Mouse (Mus musculus) CH12.LX (cell line): ENCODE results near the gene Rpe65. TPM values are rescaled to one million over a fixed set of nuclear protein-coding genes. Genes with fewer than 3 reads are reported as not detected.

Experiments
- DNase-seq: peaks from one replicate; pipeline ENCODE4 v3.0.0-alpha.2; 2013; ENCODE audit errors: extremely low read depth
- H3K27ac ChIP-seq: 2 replicates; pipeline ENCODE4 v1.5.1; 2012; ENCODE audit warnings: low read depth, mild to moderate bottlenecking, control low read depth, moderate library complexity; ENCODE audit not compliant: insufficient read depth
- H3K27me3 ChIP-seq: replicated peaks from 2 replicates; pipeline ENCODE3; 2012; ENCODE audit warnings: inconsistent platforms
- H3K36me3 ChIP-seq, 2 experiments: replicated peaks in 1 of 2; 2 replicates each; pipeline versions ENCODE3 to v1.6.1; 2012; ENCODE audit warnings: inconsistent platforms in 1 of 2, low read length in 1 of 2, mild to moderate bottlenecking in 1 of 2, mixed read lengths in 1 of 2, moderate library complexity in 1 of 2; ENCODE audit not compliant: control insufficient read depth in 1 of 2, insufficient read depth in 1 of 2
- H3K4me1 ChIP-seq, 2 experiments: 2 replicates each; pipeline ENCODE4 v1.6.1; 2012; ENCODE audit warnings: inconsistent platforms in 1 of 2, moderate library complexity in 1 of 2; ENCODE audit not compliant: insufficient read depth in 2 of 2, control insufficient read depth in 1 of 2
- H3K4me2 ChIP-seq: 2 replicates; pipeline ENCODE4 v1.6.1; 2012; ENCODE audit warnings: low read depth, mild to moderate bottlenecking, control low read depth; ENCODE audit not compliant: poor library complexity, insufficient read depth, severe bottlenecking
- H3K4me3 ChIP-seq, 3 experiments: fragments of 150-350 bp in 1 of 3; sonication (generic) in 1 of 3; replicated peaks in 1 of 3; 2 replicates each; pipeline versions ENCODE3 to v1.5.1; 2011 to 2012; ENCODE audit warnings: low read depth in 2 of 3, low read length in 2 of 3, mild to moderate bottlenecking in 2 of 3, moderate library complexity in 2 of 3, control low read depth in 1 of 3, improper control_type of control experiment in 1 of 3, inconsistent platforms in 1 of 3, mixed read lengths in 1 of 3; ENCODE audit not compliant: poor library complexity in 1 of 3
- H3K79me2 ChIP-seq: replicated peaks from 2 replicates; pipeline ENCODE4 v1.6.1; 2012; ENCODE audit warnings: mild to moderate bottlenecking, moderate library complexity; ENCODE audit not compliant: control insufficient read depth, poor library complexity, insufficient read depth, severe bottlenecking; ENCODE audit errors: extremely low read depth
- H3K9ac ChIP-seq: 2 replicates; pipeline ENCODE4 v1.6.1; 2012; ENCODE audit warnings: low read depth, mild to moderate bottlenecking, control low read depth, moderate library complexity; ENCODE audit not compliant: insufficient read depth
- H3K9me3 ChIP-seq: replicated peaks from 2 replicates; pipeline ENCODE3; 2012; ENCODE audit warnings: low read length, inconsistent platforms, mixed read lengths
- CHD1 ChIP-seq: IDR thresholded peaks from 2 replicates; pipeline ENCODE4 v1.6.1; 2012; ENCODE audit warnings: low read depth, low read length, improper control_type of control experiment, inconsistent platforms
- CHD2 ChIP-seq: IDR thresholded peaks from 2 replicates; pipeline ENCODE4 v1.6.1; 2011; ENCODE audit warnings: low read length, improper control_type of control experiment
- CTCF ChIP-seq, 2 experiments: IDR thresholded peaks in 1 of 2; conservative IDR thresholded peaks in 1 of 2; 2 replicates each; pipeline ENCODE4 v1.5.1; 2011 to 2012; ENCODE audit warnings: low read depth in 2 of 2, low read length in 2 of 2, improper control_type of control experiment in 1 of 2, inconsistent platforms in 1 of 2, mild to moderate bottlenecking in 1 of 2, moderate library complexity in 1 of 2
- ELF1 ChIP-seq: IDR thresholded peaks from 2 replicates; pipeline ENCODE4 v1.6.1; 2014; ENCODE audit warnings: low read depth, mild to moderate bottlenecking, inconsistent platforms, low read length, improper control_type of control experiment
- EP300 ChIP-seq: IDR thresholded peaks from 2 replicates; pipeline ENCODE4 v1.6.1; 2011; ENCODE audit warnings: low read length, improper control_type of control experiment
- KAT2A ChIP-seq: IDR thresholded peaks from 2 replicates; pipeline ENCODE4 v1.6.1; 2012; ENCODE audit warnings: low read length, improper control_type of control experiment, inconsistent platforms; ENCODE audit not compliant: insufficient replicate concordance
- MAFK ChIP-seq: IDR thresholded peaks from 2 replicates; pipeline ENCODE4 v1.6.1; 2011; ENCODE audit warnings: low read length, improper control_type of control experiment; ENCODE audit not compliant: insufficient replicate concordance
- MEF2A ChIP-seq: IDR thresholded peaks from 2 replicates; pipeline ENCODE4 v1.6.1; 2014; ENCODE audit warnings: low read depth, mild to moderate bottlenecking, inconsistent platforms, low read length, improper control_type of control experiment, borderline replicate concordance
- NRF1 ChIP-seq: IDR thresholded peaks from 2 replicates; pipeline ENCODE4 v1.6.1; 2014; ENCODE audit warnings: low read depth, mild to moderate bottlenecking, inconsistent platforms, low read length, improper control_type of control experiment, moderate library complexity
- POLR2A ChIP-seq: IDR thresholded peaks from 2 replicates; pipeline ENCODE4 v1.6.1; 2011; ENCODE audit warnings: low read depth, mild to moderate bottlenecking, improper control_type of control experiment, low read length
- RAD21 ChIP-seq: IDR thresholded peaks from 2 replicates; pipeline ENCODE4 v1.6.1; 2011; ENCODE audit warnings: low read depth, mild to moderate bottlenecking, low read length, improper control_type of control experiment, moderate library complexity
- RCOR1 ChIP-seq: conservative IDR thresholded peaks from 2 replicates; pipeline ENCODE4 v1.6.1; 2012; ENCODE audit warnings: low read depth, mild to moderate bottlenecking, inconsistent platforms, low read length, improper control_type of control experiment
- TCF12 ChIP-seq: IDR thresholded peaks from 2 replicates; pipeline ENCODE4 v1.6.1; 2014; ENCODE audit warnings: low read depth, mild to moderate bottlenecking, inconsistent platforms, low read length, improper control_type of control experiment
- USF1 ChIP-seq: IDR thresholded peaks from 2 replicates; pipeline ENCODE4 v1.6.1; 2014; ENCODE audit warnings: low read depth, mild to moderate bottlenecking, inconsistent platforms, low read length, improper control_type of control experiment
- USF2 ChIP-seq: conservative IDR thresholded peaks from 2 replicates; pipeline ENCODE4 v1.6.1; 2011; ENCODE audit warnings: low read depth, low read length, improper control_type of control experiment
- ZC3H11A ChIP-seq: IDR thresholded peaks from 2 replicates; pipeline ENCODE4 v1.6.1; 2012; ENCODE audit warnings: low read depth, mild to moderate bottlenecking, inconsistent platforms, low read length, improper control_type of control experiment
- ZKSCAN1 ChIP-seq: IDR thresholded peaks from 2 replicates; pipeline ENCODE4 v1.6.1; 2012; ENCODE audit warnings: low read depth, inconsistent platforms, low read length, improper control_type of control experiment, borderline replicate concordance
- ZMIZ1 ChIP-seq: IDR thresholded peaks from 2 replicates; pipeline ENCODE4 v1.6.1; 2012; ENCODE audit warnings: low read depth, mild to moderate bottlenecking, inconsistent platforms, low read length, improper control_type of control experiment
- ZNF384 ChIP-seq: IDR thresholded peaks from 2 replicates; pipeline ENCODE4 v1.6.1; 2012; ENCODE audit warnings: low read depth, low read length, improper control_type of control experiment, inconsistent platforms
- dilution Hi-C: fragments of 300-500 bp; cut with MboI; formaldehyde crosslinking; loops from 2 replicates; pipeline ENCODE4 v1.14.3; 2020; ENCODE audit warnings: low sequenced_read_pairs; ENCODE audit not compliant: extremely low pct_unique_long_range_greater_than_20kb, extremely low pct_ligation_motif_present
- in situ Hi-C: fragments of 300-500 bp; cut with MboI; formaldehyde crosslinking; loops from 3 replicates; pipeline ENCODE4 v1.14.3; 2019; ENCODE audit warnings: low sequenced_read_pairs, low pct_ligation_motif_present, low pct_unique_long_range_greater_than_20kb, mixed read lengths
- polyA plus RNA-seq: library from polyadenylated mRNA; unstranded; fragments of >175 nt; gene quantifications from 2 replicates; pipeline ENCODE4 v1.2.1, GENCODE M21; 2012; ENCODE audit warnings: low read depth; ENCODE audit not compliant: insufficient read length
- total RNA-seq, 2 experiments: library from RNA; depleted of rRNA; stranded (reverse); fragments of 300-350 nt in 1 of 2; fragments of >200 nt in 1 of 2; gene quantifications; 2 replicates each; pipeline ENCODE4 v1.2.3; 2012 to 2014

Rpe65 gene
- total and polyA plus RNA-seq, 3 experiments: not detected

DNA sequence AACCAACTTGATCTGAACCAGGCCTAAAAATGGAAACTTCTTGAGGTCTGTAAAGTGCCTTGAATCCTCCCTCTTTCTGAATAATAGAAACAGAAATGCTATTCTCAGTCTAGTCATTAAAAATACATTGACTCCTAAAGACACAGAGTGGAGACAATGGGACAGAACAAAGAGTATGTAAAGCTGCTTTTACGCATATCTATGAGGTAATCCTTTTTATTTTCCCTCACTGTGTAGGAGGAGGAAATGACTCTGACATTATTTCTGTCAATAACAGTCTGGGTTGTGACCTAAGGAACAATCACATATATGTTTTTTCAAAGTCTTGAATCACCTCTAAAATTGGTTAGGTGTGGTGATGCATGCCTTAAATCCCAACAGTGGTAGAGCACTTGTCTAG, 16.0 kb downstream of the Rpe65 start:
- in situ Hi-C loops: no loop called here
- H3K4me2 ChIP-seq: no peak overlapping the region
- dilution Hi-C loops: no loop called here
- no peak overlapping the region for H3K4me3 ChIP-seq
- TF ChIP-seq ZNF384: no peak
- no peak for TF ChIP-seq NRF1
- TF ChIP-seq TCF12: no peak
- no peak for TF ChIP-seq CHD1
- TF ChIP-seq ZMIZ1: no peak
- no peak for TF ChIP-seq ZKSCAN1
- H3K27me3 ChIP-seq: peaks cover 1% of the 10 kb centered on the region
- H3K27ac ChIP-seq: no peak overlapping the region
- H3K9ac ChIP-seq: no peak overlapping the region
- no peaks in the 10 kb centered on the region for H3K9me3 ChIP-seq
- no peak for DNase-seq
- no peaks in the 10 kb centered on the region for H3K36me3 ChIP-seq
- H3K4me1 ChIP-seq: no peaks in the 10 kb centered on the region
- no peaks in the 10 kb centered on the region for H3K79me2 ChIP-seq

DNA sequence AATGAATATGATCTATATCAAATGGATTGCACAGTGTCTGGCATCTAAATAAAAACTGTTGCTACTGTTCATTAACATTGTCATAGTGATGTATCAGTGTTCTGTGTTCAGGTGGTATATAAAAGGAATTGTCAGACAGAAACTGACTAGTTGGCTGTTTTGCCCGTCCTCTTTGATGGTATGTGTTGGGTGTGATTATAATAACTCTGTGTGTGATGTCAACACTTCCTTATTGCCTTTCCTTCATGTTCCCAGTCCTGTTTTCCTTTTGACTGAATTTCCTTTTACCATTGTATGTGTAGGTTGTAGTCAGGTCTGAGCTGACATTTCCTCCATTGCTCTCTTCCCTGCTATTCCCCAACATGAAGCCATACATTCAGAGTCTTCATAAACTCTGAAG, 22.1 kb downstream of the Rpe65 start:
- TF ChIP-seq MAFK: no peak
- TF ChIP-seq ELF1: no peak
- no peak for TF ChIP-seq ZC3H11A
- no peak for TF ChIP-seq MEF2A
- no peak for TF ChIP-seq CTCF (conservative IDR thresholded peaks at IDR 0.05 in 1 of 2, IDR thresholded peaks at IDR 0.05 in 1 of 2; ENCODE audit: low read depth in 2 of 2, low read length in 2 of 2)
- TF ChIP-seq RAD21: no peak
- TF ChIP-seq RCOR1: no peak
- TF ChIP-seq CHD2: no peak
- TF ChIP-seq POLR2A: no peak
- TF ChIP-seq TCF12: no peak
- no peak for TF ChIP-seq ZKSCAN1
- TF ChIP-seq USF2: no peak
- TF ChIP-seq KAT2A: no peak
- TF ChIP-seq EP300: no peak
- TF ChIP-seq USF1: no peak
- no peaks in the 10 kb centered on the region for H3K9me3 ChIP-seq
- H3K27me3 ChIP-seq: no peaks in the 10 kb centered on the region
- dilution Hi-C loops (no loop called here), in situ Hi-C loops (no loop called here)
- H3K27ac ChIP-seq: no peak overlapping the region
- H3K79me2 ChIP-seq: no peaks in the 10 kb centered on the region
- no peak overlapping the region for H3K4me2 ChIP-seq
- no peak overlapping the region for H3K4me3 ChIP-seq
- no peak overlapping the region for H3K9ac ChIP-seq
- DNase-seq: no peak
- no peaks in the 10 kb centered on the region for H3K4me1 ChIP-seq
- H3K36me3 ChIP-seq: no peaks in the 10 kb centered on the region
